Mouse (Mus musculus) kidney, postnatal 10 days (tissue): ENCODE measurements around the gene Klhl13.

ENCODE experiments used
- DNase-seq: peaks from one replicate; pipeline ENCODE4 v3.0.0; 2021; ENCODE audit warnings: mixed read lengths

Klhl13 gene

DNA sequence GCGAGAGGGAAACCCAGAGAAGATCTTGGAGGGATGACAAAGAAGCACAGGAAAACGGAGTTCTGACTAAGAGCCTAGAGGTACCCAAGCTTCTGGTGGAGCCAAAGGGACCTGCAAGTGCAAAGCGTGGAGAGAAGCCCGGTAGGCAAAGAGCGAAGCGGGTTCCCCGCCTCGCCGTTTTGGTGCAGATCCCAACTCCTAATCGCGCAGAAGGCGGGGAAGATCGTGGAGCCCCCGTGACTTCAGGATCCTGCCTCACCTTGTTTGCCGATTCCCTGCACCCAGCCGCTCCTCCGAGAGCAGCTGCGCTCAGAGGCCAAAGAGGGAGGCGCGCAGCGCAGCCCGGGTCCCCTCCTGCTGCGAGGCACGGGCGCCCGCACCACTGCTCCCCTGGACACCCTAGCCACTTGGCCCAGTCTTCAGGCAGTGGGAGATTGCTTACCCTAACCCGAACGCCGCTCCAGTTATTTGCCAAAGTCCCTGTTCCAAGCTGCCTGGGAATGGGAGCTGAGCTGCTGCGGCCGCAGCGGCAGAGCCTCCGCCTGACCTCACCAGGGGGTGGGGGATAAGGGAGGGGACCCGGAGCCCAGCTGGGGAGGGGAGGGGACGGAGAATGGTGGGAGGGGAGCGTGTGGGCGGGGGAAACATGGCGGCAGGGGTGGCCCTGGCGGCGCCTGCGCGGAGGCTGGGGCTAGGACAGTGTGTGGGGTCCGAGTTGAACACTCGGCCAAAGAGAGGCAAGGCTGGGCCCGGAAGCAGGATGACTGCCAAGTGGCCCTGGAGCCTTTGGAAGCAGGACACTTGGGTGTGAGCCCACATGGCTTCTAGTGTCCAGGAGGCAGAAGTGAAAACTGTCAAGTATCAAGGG is at the start of gene Klhl13:
Gene Klhl13 (minus strand): TSS at position 569 of the 868 bp plus-strand sequence.
- DNase-seq = peak; percentile 77

DNA sequence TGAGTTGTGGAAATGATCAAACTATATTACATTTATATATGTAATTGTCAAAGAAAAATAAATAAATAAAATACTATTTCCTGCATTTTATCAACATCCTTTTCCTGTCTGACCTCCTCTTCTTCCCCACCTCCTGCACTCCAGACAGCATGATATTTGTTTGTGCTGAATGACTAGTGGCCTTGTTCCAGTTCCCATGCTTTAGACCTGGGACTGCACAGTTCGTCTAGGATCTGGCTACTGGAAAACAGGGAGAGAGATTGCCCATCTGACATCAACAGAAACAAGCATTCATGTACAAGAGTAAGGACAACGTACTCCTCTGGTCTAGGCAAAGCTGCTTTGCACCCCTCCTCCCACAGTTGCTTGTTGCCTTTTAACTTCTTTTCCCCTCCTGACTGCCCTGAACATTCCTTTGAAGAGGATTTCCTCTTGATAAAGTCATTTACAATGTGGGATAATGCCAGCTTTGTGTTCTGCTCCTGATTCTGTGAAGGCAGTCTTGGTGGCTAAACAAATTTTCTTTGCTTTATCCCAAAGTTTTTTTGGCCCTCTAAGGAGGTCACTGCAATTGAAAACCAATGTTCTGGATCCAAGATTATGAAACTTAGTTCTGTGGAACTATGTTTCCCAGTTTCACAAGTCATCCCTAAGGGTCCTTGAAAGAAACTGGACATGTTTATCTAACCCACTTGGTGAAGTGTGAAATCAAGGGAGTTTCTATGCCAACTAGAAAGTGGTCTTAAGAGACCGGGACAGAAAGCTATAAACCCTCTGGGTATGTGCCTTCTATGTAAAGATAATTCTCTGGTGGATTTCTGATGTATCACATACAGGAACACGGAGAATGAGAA is 44.6 kb upstream of the Klhl13 start:
- no peak for DNase-seq

DNA sequence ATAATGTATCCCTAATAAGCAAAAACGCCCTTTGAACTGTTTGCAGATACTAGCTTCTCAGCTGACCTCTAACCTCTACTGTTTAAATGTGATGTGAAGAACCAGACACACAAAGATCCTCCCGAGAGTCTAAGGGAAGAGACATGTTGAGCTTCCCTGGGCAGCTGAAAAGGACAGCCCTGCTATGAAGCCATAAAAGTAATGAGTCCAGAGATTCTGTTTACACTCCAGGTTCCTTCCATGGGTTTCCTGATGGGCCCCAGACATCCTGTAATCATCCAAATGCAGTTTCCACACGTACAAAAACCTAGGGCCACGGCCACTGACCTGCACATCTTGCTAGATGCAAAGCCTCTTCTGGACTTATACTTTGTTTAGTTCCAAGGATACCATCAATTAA is 23.8 kb upstream of the Klhl13 start:
- no peak for DNase-seq

DNA sequence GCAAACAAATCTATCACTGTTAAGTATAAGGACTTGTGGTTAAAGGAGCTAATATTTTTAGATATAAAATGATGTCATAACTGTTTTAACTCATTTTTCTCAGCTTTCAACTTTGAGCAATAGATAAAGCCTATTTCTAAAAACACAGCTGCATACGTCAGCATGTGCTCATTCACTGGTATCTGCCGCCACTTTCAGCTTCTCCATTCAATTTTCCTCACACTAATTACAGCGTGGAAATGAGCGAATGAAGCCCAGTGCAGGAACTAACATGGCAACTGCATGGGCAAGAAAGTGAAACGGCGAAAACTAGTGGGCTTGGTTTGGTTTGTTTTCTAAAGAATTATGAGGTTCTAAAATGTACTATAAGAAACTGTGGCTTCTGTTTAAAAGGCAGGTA is 1.4 kb downstream of the Klhl13 start:
- no peak for DNase-seq

DNA sequence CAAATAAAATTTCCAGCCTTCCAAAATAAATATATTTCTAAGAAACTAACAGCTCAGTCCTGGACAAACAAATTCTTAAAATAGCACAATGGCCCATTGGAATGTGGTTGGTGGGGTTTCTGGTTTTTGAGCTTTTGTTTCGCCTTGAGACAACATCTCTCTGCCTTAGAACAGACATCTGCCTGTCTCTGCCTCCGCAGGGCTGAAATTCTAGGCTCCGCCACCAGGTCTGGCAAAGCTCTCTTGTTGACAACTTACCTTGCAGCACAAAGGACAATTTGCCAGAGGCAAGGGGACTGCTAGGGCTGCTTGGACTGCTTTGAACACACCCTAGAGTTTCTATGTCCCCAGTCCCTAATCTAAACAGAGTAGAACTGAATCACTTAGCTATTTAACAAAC is 4.4 kb downstream of the Klhl13 start:
- DNase-seq = no peak

DNA sequence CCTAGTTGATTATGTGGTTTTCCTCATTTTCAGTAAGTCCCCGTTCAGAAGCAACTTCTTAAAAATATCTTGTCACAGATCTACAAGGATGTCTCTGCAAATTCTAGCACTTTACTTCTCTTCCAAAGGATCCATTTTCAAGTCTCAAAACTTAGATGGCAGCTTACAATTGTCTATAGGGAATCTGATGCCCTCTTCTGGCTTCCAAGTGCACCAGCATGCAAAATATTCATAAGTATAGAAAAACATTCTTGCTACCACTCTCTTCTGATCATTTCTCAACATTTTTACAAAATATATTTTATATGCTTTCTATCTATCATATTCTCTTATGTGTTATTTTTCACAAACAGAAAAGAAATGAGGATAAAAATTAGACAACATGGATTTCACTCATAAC is 14.8 kb downstream of the Klhl13 start:
- DNase-seq = no peak

DNA sequence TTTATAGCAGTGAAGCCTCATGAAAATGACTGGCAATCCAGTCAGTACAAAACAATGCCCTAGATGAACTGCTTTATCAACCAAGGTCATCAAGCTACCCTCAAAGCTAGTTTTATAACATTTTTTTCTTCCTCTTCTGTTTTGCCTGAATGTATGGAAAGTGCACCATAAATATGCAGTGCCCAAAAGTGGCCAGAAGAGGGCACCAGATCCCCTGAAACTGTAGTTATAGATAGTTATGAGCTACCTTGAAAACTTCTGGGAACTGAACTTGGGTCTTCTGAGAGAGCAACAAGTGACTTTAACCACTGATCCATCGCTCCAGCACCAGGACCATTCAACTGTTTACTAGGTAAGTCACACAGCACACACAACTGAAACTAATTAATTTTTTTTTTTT is 36.8 kb downstream of the Klhl13 start:
- peak; percentile 12 for DNase-seq

DNA sequence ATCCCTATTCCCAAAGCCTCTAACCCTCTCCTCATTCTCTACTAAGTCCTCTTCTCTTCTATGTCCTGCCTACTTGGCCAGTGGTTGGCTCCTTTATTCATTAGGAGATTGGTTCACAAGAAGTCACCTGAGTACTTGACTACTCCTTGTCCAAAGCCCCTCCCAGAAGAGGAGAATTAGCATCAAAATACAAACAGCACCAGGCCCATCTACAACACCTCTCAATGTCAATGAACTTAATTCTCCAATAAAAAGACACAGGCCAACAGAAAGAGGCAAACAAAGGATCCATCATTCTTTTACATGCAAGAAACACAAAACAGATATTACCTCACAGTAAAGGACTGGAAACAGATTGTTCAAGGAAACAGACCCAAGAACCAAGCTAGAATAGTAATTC is 46.0 kb downstream of the Klhl13 start:
- no peak for DNase-seq

DNA sequence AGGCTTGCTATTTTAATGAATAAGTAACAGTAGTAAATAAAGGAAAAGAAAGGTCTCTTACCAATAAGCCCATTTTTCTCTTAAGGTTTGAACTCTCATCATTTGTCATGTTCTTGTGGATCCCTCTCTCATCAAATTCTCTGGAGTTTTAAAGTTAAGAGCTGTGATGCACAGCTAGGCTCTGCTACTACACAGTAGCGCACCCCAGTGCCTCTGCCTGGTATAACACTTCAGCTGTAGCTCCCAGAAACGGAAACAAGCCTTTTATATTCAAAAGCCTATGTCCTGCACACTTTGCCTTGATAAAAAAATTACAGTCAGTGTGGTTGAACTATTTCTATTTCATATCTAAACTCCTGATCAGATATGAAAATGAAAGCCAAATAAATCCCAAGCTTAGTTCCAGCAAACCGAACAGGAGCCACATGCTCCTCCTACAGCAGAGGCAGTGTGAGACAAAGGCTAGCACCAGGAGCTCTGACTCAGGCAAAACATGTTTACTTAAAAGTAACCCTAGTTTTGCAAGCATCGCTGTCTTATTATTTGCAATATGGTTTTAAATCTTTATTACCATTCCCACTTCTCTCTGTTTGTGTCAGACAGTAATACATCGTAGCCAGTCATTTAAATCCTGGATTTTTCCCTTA is 68.8 kb downstream of the Klhl13 start:
- peak; percentile 51 for DNase-seq

DNA sequence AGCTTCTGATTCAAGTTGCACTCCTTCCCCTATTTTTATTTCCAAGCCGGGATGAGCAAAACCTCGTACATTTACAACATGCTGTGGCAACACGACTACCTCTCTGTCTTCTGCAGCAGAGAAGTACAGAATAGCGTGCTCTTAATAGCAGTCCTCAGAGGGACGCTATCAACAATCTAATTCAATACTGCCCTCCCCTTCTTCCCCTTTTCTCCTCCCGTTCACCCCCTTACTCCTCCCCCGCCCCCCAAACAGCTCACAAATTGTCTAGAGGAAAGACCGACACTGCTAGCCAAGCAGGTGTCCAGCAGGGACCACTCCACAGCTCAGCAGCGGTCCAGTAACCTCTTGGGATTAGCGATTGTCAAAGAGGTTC is 79.5 kb downstream of the Klhl13 start:
- DNase-seq = no peak

DNA sequence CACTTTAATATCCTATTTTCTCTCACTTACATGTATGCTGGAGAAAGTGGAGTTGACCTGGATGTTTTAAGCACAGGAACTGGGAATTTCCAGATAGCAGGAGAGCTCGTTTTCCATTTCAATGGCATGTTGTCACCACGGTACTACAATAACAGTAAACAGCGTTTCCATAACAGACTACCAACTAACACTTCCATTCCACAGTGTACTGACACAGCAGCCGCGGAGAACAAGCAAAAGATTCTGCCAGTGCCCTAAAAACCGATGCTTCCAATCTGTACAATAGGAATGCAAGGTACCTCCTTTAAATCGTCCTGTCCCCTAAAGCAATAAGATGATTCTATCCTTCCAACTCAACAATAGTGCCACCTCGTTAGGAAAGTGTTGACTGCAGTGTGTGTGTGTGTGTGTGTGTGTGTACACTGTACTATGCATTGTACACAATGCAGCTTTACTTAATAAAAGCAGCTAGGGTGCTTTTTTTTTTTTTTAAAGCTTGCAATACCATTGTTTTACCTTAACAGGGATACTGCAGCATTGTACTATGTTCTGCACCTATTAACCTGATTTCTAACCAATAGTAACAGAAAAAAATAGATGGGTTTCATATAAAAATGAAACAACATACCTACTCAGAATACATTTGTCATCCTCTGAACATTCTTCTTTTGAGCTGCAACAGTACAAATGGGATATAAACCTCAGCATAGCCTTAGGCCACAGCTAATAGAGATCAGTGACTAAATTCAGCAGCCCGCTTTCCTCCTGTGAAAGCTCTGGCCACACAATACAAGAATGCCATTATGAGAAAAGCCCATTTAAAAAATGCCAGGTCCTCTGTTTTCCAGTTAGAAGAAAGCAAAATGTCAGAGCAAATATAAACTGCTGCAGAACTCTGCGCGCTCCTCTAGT is 80.1 kb downstream of the Klhl13 start:
- no peak for DNase-seq

DNA sequence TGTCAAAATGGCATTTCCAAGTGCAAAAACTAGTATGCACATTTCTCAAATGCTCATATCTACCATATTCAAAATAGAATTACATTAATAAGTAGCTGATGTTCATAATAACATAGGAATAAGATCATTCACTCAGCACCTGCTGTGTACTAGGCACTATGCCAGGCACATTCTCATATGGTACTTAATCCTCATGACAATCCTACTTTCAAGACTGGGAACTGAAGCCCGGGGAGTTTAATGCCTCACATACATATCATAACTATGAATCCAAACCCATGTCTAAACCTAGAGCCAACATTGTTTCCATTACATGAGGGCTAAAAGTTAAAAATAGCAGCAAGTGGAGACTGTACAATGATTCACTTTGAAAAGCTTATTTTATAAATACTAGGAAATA is 97.3 kb downstream of the Klhl13 start:
- DNase-seq = no peak

DNA sequence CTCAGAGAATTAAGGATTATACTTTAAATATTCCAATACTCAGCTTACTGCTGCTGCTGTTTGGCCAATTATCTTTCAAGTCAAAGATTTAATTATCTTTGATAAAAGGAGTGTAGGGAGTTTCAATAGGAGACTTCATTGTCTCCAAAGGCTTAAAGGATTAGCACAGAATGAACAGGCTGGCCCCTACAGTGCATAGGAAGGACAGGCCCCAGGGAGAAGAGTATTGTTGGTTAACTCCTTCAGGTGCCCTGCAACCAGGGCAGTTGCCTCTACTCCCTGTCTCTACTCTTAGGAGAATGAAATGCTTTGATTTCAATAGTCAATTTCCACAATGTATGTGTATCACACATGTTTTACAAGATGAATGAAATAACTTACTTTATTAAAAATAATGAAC is 116.1 kb downstream of the Klhl13 start:
- no peak for DNase-seq
